Mouse (Mus musculus): ENCODE measurements at regions not wholly inside any gene's neighbourhood (a gene's known extent, or its start where the extent isn't known, plus 50 kb on each side); places are given as distances from the start of the nearest gene placed in this dataset.

DNA sequence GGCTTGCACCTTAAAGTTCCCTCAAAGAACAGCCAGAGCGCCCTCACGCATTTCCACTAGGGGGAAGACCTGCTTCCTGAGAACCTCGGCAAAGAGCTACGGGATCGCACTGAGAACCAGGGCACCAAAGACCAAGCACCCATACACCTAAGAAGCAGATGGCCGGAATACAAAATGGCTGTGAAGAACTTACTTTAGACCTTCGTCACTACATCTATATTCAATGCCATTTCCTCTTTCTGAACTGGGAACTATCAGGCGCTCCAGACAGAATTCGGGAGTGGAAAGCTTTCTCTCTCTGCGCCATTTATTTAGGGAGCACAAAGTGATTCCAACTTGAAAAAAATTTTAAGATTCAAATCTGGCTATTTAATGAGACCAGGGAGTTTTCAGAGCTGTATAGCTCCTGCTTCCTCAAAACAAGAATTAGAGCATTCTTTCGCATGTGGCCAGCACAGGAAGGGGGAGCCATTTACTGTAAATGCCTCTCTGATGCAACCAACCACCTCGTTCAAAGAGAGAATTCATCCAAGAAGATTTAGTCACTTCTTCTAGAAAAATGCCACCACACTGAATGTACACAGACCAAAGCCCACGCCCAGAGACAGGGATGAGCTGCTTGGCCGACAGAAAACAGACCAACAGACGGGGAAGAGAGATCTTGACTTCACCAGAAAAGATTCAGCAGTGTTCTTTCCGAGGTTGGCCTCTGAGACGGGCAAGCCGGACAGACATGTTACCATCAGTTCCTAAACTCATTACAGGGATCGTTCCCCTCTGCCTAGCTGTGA lies 166.6 kb upstream of the Klf14 start:
- H3K27me3 ChIP-seq (ENCODE audit: control insufficient read depth, insufficient read depth, low read length) = no peaks in the 10 kb centered on the region
- H3K27ac ChIP-seq (ENCODE audit: low read depth, low read length) = no peak overlapping the region
- no peak overlapping the region for H3K4me3 ChIP-seq (ENCODE audit: low read depth, low read length)
- ATAC-seq (ENCODE audit: low read depth) = no peak
- H3K4me1 ChIP-seq (ENCODE audit: control insufficient read depth, insufficient read depth, low read length) = no peaks in the 10 kb centered on the region
- 80% methylated on average over 19 of the region's 19 CpGs for WGBS
- H3K36me3 ChIP-seq (ENCODE audit: control insufficient read depth, insufficient read depth, low read length) = no peaks in the 10 kb centered on the region
- H3K9me3 ChIP-seq (ENCODE audit: control insufficient read depth, low read length) = no peaks in the 10 kb centered on the region
- H3K4me2 ChIP-seq (ENCODE audit: low read depth, low read length) = no peak overlapping the region
- no peak overlapping the region for H3K9ac ChIP-seq (replicated peaks; ENCODE audit: low read depth, low read length)

DNA sequence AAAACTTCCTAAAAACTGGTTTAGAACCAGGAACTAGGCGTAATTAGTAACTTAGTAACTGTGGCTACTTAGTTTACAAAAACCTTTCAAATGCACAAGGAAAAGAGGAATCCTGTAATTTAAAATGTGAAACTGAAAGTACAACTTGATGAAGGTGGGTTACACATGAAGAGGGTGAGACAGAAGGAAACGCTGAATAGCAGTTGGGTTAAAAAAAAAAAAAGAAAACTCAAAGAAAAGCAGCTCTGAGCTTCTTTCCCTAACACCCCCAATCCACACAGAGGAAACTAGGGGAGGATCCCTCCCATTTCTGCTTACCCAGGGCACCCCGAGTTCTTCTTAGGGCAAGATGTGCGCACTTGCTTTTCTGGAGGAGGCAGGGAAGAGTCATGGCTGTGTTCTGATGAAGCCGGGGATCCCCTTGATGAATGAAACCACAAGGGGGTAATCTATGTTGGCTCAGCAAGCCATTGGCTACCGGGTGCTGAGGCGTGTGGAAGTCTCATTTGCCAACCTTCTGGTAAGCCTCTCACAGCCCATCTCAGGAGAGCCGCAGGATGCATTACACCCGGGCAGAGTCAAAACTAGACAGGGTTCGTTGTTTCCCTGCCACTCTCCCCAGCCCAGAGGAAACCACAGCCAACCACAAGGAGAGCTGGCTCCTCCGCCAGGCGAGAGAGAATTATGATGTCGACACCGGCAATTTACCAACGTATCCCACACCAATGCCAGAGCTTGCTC lies 167.4 kb upstream of the Klf14 start:
- no peak for ATAC-seq (ENCODE audit: low read depth)
- no peak overlapping the region for H3K9ac ChIP-seq (replicated peaks; ENCODE audit: low read depth, low read length)
- H3K36me3 ChIP-seq (ENCODE audit: control insufficient read depth, insufficient read depth, low read length) = no peaks in the 10 kb centered on the region
- H3K27me3 ChIP-seq (ENCODE audit: control insufficient read depth, insufficient read depth, low read length) = no peaks in the 10 kb centered on the region
- no peak overlapping the region for H3K4me2 ChIP-seq (ENCODE audit: low read depth, low read length)
- WGBS = 82% methylated on average over 15 of the region's 15 CpGs
- no peaks in the 10 kb centered on the region for H3K9me3 ChIP-seq (ENCODE audit: control insufficient read depth, low read length)
- no peaks in the 10 kb centered on the region for H3K4me1 ChIP-seq (ENCODE audit: control insufficient read depth, insufficient read depth, low read length)
- no peak overlapping the region for H3K4me3 ChIP-seq (ENCODE audit: low read depth, low read length)
- no peak overlapping the region for H3K27ac ChIP-seq (ENCODE audit: low read depth, low read length)

DNA sequence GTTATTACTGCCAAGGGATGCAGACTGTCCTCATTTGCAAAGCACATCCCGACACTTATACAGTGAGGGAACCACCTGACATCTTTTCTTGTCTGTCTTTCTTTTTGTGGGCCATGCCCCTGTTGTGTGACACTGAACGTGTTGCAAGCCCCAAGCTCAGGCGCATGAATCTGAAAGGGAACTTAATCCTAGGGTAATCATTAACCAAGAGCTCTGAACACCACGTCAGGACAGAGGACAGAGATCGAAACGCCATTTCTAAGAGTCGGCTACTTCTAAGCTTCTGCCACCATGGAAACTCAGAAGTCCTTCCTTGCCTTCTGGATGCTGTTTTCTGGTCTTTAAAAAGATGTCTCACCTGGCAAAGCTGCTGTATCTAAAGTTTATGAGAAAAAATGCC lies 170.3 kb upstream of the Klf14 start:
- no peak overlapping the region for H3K9ac ChIP-seq (replicated peaks; ENCODE audit: low read depth, low read length)
- H3K4me3 ChIP-seq (ENCODE audit: low read depth, low read length) = no peak overlapping the region
- no peaks in the 10 kb centered on the region for H3K27me3 ChIP-seq (ENCODE audit: control insufficient read depth, insufficient read depth, low read length)
- 44% methylated on average over 7 of the region's 7 CpGs for WGBS
- no peak overlapping the region for H3K27ac ChIP-seq (ENCODE audit: low read depth, low read length)
- H3K9me3 ChIP-seq (ENCODE audit: control insufficient read depth, low read length) = no peaks in the 10 kb centered on the region; the same call in 1 of the 2 replicates
- no peaks in the 10 kb centered on the region for H3K4me1 ChIP-seq (ENCODE audit: control insufficient read depth, insufficient read depth, low read length)
- ATAC-seq (ENCODE audit: low read depth) = no peak
- H3K36me3 ChIP-seq (ENCODE audit: control insufficient read depth, insufficient read depth, low read length) = no peaks in the 10 kb centered on the region
- H3K4me2 ChIP-seq (ENCODE audit: low read depth, low read length) = no peak overlapping the region

DNA sequence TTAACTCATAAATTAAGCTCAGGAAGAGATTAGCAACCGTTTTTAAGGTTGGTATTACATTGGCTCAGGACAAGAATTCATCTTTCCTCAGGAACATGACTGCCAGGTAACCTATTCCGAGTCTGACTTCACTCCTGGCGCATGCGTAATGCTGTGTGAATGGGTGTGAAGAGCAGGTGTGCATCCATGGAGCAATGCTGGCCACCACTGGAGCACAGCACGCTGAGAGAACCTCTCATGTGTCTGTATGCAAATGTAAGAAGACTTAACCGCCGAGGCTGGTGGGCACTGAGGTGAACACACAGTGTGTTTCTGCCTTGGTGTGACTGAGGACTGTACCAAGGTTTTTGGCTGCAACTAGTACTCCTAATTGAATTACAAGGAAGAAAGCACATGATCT lies 171.1 kb upstream of the Klf14 start:
- Histone ChIP-seq H3K9me3 (ENCODE audit: control insufficient read depth, low read length) (no peaks in the 10 kb centered on the region; the same call in 1 of the 2 replicates), H3K27me3 (ENCODE audit: control insufficient read depth, insufficient read depth, low read length) (no peaks in the 10 kb centered on the region), H3K9ac (replicated peaks; ENCODE audit: low read depth, low read length) (no peak overlapping the region), H3K36me3 (ENCODE audit: control insufficient read depth, insufficient read depth, low read length) (no peaks in the 10 kb centered on the region), H3K4me2 (ENCODE audit: low read depth, low read length) (no peak overlapping the region), H3K4me1 (ENCODE audit: control insufficient read depth, insufficient read depth, low read length) (no peaks in the 10 kb centered on the region), H3K27ac (ENCODE audit: low read depth, low read length) (no peak overlapping the region), H3K4me3 (ENCODE audit: low read depth, low read length) (no peak overlapping the region)
- ATAC-seq (ENCODE audit: low read depth) = no peak
- WGBS = 84% methylated on average over 7 of the region's 7 CpGs

DNA sequence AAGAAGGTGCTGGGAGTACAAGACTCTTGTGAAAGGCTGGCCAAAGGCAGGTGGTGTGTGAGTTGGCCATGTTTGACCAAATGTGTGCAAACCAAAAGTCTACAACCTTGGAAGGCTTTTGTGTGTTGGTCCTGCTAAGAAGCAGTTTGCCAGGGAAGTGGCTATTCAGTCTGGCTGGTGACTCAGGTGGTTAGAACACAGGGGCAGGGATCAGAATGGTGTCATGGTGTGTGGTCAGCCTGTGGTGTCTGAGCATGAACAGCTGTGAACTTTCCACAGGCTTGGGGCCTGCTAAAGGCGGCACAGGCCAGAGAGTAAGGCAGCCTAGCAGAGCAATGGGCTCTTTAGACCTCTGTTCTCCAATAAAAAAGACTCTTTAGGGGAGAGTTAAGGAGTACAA lies 171.6 kb upstream of the Klf14 start:
- Histone ChIP-seq H3K9me3 (ENCODE audit: control insufficient read depth, low read length) (no peaks in the 10 kb centered on the region; the same call in 1 of the 2 replicates), H3K27me3 (ENCODE audit: control insufficient read depth, insufficient read depth, low read length) (no peaks in the 10 kb centered on the region), H3K9ac (replicated peaks; ENCODE audit: low read depth, low read length) (no peak overlapping the region), H3K4me3 (ENCODE audit: low read depth, low read length) (no peak overlapping the region), H3K27ac (ENCODE audit: low read depth, low read length) (no peak overlapping the region), H3K4me1 (ENCODE audit: control insufficient read depth, insufficient read depth, low read length) (no peaks in the 10 kb centered on the region), H3K4me2 (ENCODE audit: low read depth, low read length) (no peak overlapping the region), H3K36me3 (ENCODE audit: control insufficient read depth, insufficient read depth, low read length) (no peaks in the 10 kb centered on the region)
- 89% methylated on average over 1 of the region's 1 CpGs for WGBS
- no peak for ATAC-seq (ENCODE audit: low read depth)

DNA sequence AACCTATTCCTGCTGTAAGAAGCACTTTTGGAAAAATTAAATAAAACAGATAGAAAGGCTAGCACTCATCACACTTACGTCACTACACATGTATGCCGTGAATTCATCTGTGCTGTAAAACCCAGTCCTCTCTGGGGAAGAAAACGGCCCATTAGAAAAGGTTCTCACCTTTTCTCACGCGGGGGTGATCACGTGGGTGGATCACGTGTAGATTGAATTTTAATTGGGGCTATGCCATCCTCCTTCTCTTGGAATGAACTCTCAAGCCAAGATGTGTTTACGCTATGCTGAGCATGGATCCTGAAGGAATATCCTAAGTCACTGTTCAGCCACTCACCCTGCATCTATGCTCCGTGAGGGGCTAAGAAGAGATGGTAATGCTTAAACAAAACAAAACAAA lies 172.8 kb upstream of the Klf14 start:
- 85% methylated on average over 9 of the region's 9 CpGs for WGBS
- H3K4me1 ChIP-seq (ENCODE audit: control insufficient read depth, insufficient read depth, low read length) = no peaks in the 10 kb centered on the region

DNA sequence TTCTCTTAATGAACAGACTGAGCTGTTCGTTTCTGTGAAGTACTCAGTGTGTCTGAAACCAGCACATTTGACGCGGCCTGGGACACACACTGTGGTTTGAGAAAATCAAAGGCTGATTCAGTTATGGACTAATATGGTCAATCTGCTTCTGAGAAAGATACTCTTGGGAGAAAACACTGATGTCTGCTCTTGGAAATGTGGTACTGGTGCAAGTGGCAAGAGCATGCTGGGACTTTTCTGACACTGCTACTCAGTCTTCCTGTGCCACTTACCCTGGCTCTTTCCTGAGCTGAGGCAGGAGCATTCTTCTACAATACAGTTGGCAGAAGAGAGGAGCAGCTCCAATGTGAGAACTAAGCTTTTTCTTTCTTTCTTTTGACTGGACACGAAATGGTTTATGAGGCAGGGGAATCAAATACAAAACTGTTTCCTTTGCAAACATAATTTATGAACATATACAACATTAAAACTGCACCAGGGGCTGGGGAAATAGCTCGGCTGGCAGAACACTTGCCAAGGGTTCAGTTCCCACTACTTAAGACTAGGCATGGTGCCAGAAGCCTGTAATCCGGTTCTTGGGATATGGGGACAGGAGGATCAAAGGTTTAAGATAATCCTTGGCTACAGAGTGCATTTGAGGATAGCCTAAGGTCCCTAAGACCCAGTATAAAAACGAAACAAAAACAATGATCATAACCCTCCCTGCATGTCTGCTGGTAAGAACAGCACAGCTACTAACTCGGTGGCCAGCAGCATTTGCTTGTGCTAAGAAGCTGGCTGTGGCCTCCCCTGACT lies 173.7 kb upstream of the Klf14 start:
- no peak for ATAC-seq (ENCODE audit: low read depth)
- H3K27me3 ChIP-seq (ENCODE audit: control insufficient read depth, insufficient read depth, low read length) = no peaks in the 10 kb centered on the region
- WGBS = 82% methylated on average over 8 of the region's 8 CpGs
- H3K36me3 ChIP-seq (ENCODE audit: control insufficient read depth, insufficient read depth, low read length) = no peaks in the 10 kb centered on the region
- H3K4me2 ChIP-seq (ENCODE audit: low read depth, low read length) = no peak overlapping the region
- H3K4me1 ChIP-seq (ENCODE audit: control insufficient read depth, insufficient read depth, low read length) = no peaks in the 10 kb centered on the region
- no peak overlapping the region for H3K9ac ChIP-seq (replicated peaks; ENCODE audit: low read depth, low read length)
- H3K9me3 ChIP-seq (ENCODE audit: control insufficient read depth, low read length) = no peaks in the 10 kb centered on the region; the same call in 1 of the 2 replicates
- no peak overlapping the region for H3K27ac ChIP-seq (ENCODE audit: low read depth, low read length)
- H3K4me3 ChIP-seq (ENCODE audit: low read depth, low read length) = no peak overlapping the region

More for the DNA sequence above, 172.8 kb upstream of the Klf14 start:
- H3K9ac ChIP-seq (replicated peaks; ENCODE audit: low read depth, low read length) = no peak overlapping the region
- H3K4me3 ChIP-seq (ENCODE audit: low read depth, low read length) = no peak overlapping the region
- no peak overlapping the region for H3K27ac ChIP-seq (ENCODE audit: low read depth, low read length)
- H3K36me3 ChIP-seq (ENCODE audit: control insufficient read depth, insufficient read depth, low read length) = no peaks in the 10 kb centered on the region
- H3K9me3 ChIP-seq (ENCODE audit: control insufficient read depth, low read length) = no peaks in the 10 kb centered on the region; the same call in 1 of the 2 replicates
- ATAC-seq (ENCODE audit: low read depth) = no peak
- no peak overlapping the region for H3K4me2 ChIP-seq (ENCODE audit: low read depth, low read length)
- H3K27me3 ChIP-seq (ENCODE audit: control insufficient read depth, insufficient read depth, low read length) = no peaks in the 10 kb centered on the region

DNA sequence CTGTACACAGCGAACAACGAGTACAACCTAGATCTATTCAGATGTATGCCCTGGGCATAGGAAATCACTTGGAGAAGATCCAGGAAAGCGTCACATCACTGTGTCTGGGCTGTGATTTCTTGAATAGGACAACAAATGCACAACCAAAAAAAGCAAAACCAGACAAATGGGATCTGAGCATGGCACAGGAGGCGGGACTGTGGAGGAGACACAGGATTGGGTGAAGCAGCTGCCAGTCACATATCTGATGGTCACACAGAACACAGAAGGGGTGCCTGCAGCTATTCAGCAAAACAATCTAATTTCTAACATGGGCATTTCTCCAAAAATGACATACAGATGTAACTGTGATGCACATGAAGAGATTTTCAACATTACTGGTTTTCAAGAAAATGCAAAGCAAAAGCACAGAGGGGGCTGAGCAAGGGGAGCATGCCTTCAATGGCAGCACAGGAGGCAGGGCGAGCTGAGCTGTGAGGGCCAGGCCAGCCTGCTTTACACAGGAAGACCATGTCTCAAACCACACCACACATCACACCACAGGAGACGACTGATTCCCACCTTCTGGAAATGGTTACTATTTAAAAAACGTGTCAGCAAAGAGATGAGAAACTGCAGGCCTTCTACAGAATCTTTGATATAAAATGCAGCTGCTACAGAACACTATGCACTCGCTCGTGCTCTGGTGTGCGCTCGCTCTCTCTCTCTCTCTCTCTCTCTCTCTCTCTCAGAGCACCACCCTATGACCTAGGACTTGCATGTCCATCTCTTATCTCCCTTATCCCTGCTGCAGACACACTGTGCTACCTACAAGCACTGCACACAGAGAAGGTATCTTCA lies 175.2 kb upstream of the Klf14 start:
- no peak overlapping the region for H3K27ac ChIP-seq (ENCODE audit: low read depth, low read length)
- no peaks in the 10 kb centered on the region for H3K27me3 ChIP-seq (ENCODE audit: control insufficient read depth, insufficient read depth, low read length)
- no peaks in the 10 kb centered on the region for H3K4me1 ChIP-seq (ENCODE audit: control insufficient read depth, insufficient read depth, low read length)
- no peaks in the 10 kb centered on the region; the same call in 1 of the 2 replicates for H3K9me3 ChIP-seq (ENCODE audit: control insufficient read depth, low read length)
- no peak overlapping the region for H3K4me3 ChIP-seq (ENCODE audit: low read depth, low read length)
- 88% methylated on average over 11 of the region's 11 CpGs for WGBS
- no peaks in the 10 kb centered on the region for H3K36me3 ChIP-seq (ENCODE audit: control insufficient read depth, insufficient read depth, low read length)
- ATAC-seq (ENCODE audit: low read depth) = no peak
- H3K9ac ChIP-seq (replicated peaks; ENCODE audit: low read depth, low read length) = no peak overlapping the region
- no peak overlapping the region for H3K4me2 ChIP-seq (ENCODE audit: low read depth, low read length)
